Mouse (Mus musculus) liver, postnatal 0 days (tissue): Measurements from ENCODE around the gene Prdm10.

ENCODE experiments used
- CTCF ChIP-seq: sonication (generic); IDR thresholded peaks from 2 replicates; pipeline ENCODE4 v1.5.1; 2016; ENCODE audit warnings: antibody characterized with exemption, low read depth
- EP300 ChIP-seq: IDR thresholded peaks from 2 replicates; pipeline ENCODE4 v1.6.1; 2016; ENCODE audit warnings: antibody characterized with exemption, low read depth, mild to moderate bottlenecking

- TF ChIP-seq CTCF (no peak), EP300 (no peak)
These were observed 141.8 kb downstream of the Prdm10 start for GRCm38 (mm10) chr9:31422143-31422542.
